Mouse (Mus musculus): ENCODE measurements around the gene Asic2.

- TF ChIP-seq CTCF (IDR thresholded peaks at IDR 0.05; ENCODE audit: borderline replicate concordance, insufficient read depth, low read length) (no peak), POLR2A (IDR thresholded peaks at IDR 0.05; ENCODE audit: low read depth, low read length) (no peak)
These were observed 377.3 kb downstream of the Asic2 start for GRCm38 (mm10) chr11:81590911-81591310.

All from embryonic fibroblast, embryonic 13.5 days (primary cell).